Mouse (Mus musculus) testis, adult 2 months (tissue): ENCODE measurements at regions not wholly inside any gene's neighbourhood (a gene's known extent, or its start where the extent isn't known, plus 50 kb on each side); places are given as distances from the start of the nearest gene placed in this dataset.

Experiments
- CTCF ChIP-seq: fragments of 200-500 bp; IDR thresholded peaks from 2 replicates; pipeline ENCODE4 v1.5.1; 2012; ENCODE audit warnings: low read depth, mild to moderate bottlenecking, inconsistent platforms, low read length, moderate library complexity; ENCODE audit not compliant: control insufficient read depth, insufficient read depth, insufficient replicate concordance
- POLR2A ChIP-seq: fragments of 200-500 bp; IDR thresholded peaks from 2 replicates; pipeline ENCODE4 v1.6.1; 2012; ENCODE audit warnings: low read depth, mild to moderate bottlenecking, inconsistent platforms, low read length, moderate library complexity; ENCODE audit not compliant: control insufficient read depth

- TF ChIP-seq POLR2A (no peak), CTCF (no peak)
Observed at GRCm38 (mm10) chr16:55571106-55571505, 267.6 kb downstream of the Nfkbiz start.
